Mouse (Mus musculus) forebrain, embryonic 12.5 days (tissue): ENCODE measurements around the gene Dhx40. TPM values are rescaled to one million over a fixed set of nuclear protein-coding genes. Genes with fewer than 3 reads are reported as not detected.
"Not testable (repeated sequence)": the region's sequence is repeated elsewhere in the genome, so short reads cannot be mapped to it uniquely, and the experiment has no call there.

Experiments used
- ATAC-seq: fragments of 200-750 bp; cut with Nextera tagmentation; 2 replicates; pipeline ENCODE4 v1.8.0; 2017; ENCODE audit warnings: moderate TSS enrichment; ENCODE audit not compliant: low FRiP score
- H3K27ac ChIP-seq: fragments of 300-500 bp; sonication (generic); 2 replicates; pipeline ENCODE4 v1.5.1; 2016; ENCODE audit warnings: mild to moderate bottlenecking
- H3K27me3 ChIP-seq: fragments of 300-500 bp; sonication (generic); 2 replicates; pipeline ENCODE4 v1.6.1; 2016; ENCODE audit warnings: mild to moderate bottlenecking
- H3K36me3 ChIP-seq: fragments of 300-500 bp; sonication (generic); replicated peaks from 2 replicates; pipeline ENCODE4 v1.6.1; 2016; ENCODE audit warnings: mild to moderate bottlenecking
- H3K4me1 ChIP-seq: fragments of 300-500 bp; sonication (generic); 2 replicates; pipeline ENCODE4 v1.6.1; 2016
- H3K4me2 ChIP-seq: fragments of 300-500 bp; sonication (generic); 2 replicates; pipeline ENCODE4 v1.6.1; 2016; ENCODE audit warnings: mild to moderate bottlenecking, moderate library complexity
- H3K4me3 ChIP-seq: fragments of 300-500 bp; sonication (generic); replicated peaks from 2 replicates; pipeline ENCODE4 v1.5.1; 2016; ENCODE audit warnings: mild to moderate bottlenecking
- H3K9ac ChIP-seq: fragments of 300-500 bp; sonication (generic); 2 replicates; pipeline ENCODE4 v1.6.1; 2016; ENCODE audit warnings: mild to moderate bottlenecking
- H3K9me3 ChIP-seq: fragments of 300-500 bp; sonication (generic); 2 replicates; pipeline ENCODE4 v1.6.1; 2016
- WGBS: fragments of 180-500 bp; shearing (Covaris S2); methylation state at CpG from one replicate; pipeline ENCODE4 v1.1.7; 2016; 5-methylcytosine and 5-hydroxymethylcytosine counted together
- polyA plus RNA-seq: library from polyadenylated mRNA; unstranded; fragments of >200 nt; fragmentation: Nextera tagmentation; extraction: Ambion mirVana; gene quantifications from 2 replicates; pipeline ENCODE4 v1.2.1, GENCODE M21; 2016

Gene Dhx40
- polyA plus RNA-seq, 1 experiment from 2014 or later, result 44.0 TPM

GRCm38 (mm10) chr11:86738956-86739355, 68.6 kb downstream of the Dhx40 start:
- Histone ChIP-seq H3K27me3 (no peaks in the 10 kb centered on the region), H3K4me3 (no peak overlapping the region), H3K27ac (no peak overlapping the region), H3K36me3 (no peaks in the 10 kb centered on the region), H3K4me2 (no peak overlapping the region), H3K4me1 (no peaks in the 10 kb centered on the region), H3K9me3 (no peaks in the 10 kb centered on the region), H3K9ac (no peak overlapping the region)
- ATAC-seq, result no peak
- WGBS, result 100% methylated on average over 1 of the region's 1 CpGs

DNA sequence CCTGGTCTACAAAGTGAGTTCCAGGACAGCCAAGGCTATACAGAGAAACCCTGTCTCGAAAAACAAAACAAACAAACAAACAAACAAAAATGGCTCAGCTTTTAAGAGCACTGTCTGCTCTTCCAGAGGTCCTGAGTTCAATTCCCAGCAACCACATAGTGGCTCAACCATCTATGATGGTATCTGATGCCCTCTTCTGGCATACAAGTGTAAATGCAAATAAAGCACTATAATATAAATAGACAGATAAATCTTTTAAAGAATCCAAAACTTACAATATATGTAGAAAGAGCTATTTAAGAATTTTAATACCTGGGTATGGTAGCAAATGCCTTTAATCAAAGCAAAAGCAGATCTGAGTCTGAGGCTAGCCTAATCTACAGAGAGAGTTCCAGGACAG, 69.2 kb downstream of the Dhx40 start:
- not testable (repeated sequence) for H3K27ac ChIP-seq, ATAC-seq, H3K4me1 ChIP-seq, H3K27me3 ChIP-seq, H3K4me3 ChIP-seq, H3K9me3 ChIP-seq, H3K4me2 ChIP-seq, H3K9ac ChIP-seq, H3K36me3 ChIP-seq
- 96% methylated on average over 1 of the region's 1 CpGs for WGBS

DNA sequence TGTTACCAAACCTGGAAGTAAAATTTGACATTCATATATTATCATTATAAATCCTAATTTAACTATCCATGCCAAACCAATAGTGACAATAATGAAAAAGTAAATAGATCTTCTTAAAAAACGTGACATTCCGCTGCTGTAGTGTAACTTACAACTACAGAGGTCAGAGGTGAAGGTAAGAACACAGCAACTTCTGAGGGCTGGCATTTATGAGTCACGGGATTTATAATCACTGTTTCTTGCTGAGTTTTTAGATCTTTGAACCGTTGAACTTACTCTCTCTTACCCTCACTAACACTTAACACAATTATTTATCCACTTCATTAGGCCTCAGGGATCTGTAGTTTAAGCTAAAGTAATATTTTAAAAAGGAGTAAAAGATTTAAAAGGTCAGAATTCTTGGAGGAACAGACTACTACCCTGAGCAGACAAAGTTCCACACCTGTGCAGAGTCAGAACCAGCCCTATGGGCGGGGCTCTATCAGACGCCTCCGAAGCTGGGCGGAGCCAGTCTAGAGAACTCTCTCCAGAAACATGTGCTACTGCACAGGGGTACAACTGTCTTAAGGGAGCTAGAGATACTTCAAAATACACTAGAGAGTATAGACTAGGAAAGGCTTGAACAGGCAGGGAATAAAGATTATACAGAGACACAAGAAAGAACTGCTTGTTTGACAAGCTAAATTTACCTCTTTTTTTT, 70.1 kb downstream of the Dhx40 start:
- Histone ChIP-seq H3K4me3 (no peak overlapping the region), H3K27ac (no peak overlapping the region), H3K4me1 (no peaks in the 10 kb centered on the region), H3K27me3 (no peaks in the 10 kb centered on the region), H3K36me3 (0 out of 2 replicates have a peak, but pooled peaks cover 10% of the 10 kb centered on the region), H3K9me3 (no peaks in the 10 kb centered on the region), H3K9ac (no peak overlapping the region), H3K4me2 (no peak overlapping the region)
- no peak for ATAC-seq
- 88% methylated on average over 8 of the region's 8 CpGs for WGBS

DNA sequence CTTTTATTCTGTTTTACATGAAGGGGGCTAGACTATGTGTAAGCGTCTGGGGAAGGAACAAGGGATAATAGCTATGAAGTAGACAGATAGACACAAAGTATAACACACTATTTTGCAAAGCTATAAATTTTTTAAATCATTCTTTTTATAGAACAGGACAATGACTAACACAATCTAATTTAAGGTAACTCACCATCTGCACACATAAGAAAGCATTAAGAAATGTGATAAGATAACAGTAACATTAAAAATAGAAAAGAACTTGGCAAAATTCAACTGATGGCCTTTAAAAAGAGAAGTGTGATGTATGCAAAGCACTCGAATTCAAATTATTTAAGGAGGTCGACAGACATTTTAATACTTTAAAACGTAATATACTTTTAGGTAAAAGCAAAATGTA, 72.6 kb downstream of the Dhx40 start:
- WGBS, result 95% methylated on average over 4 of the region's 4 CpGs
- no peaks in the 10 kb centered on the region for H3K9me3 ChIP-seq
- H3K36me3 ChIP-seq, result peaks cover 21% of the 10 kb centered on the region; the same call in 1 of the 2 replicates
- no peak overlapping the region for H3K4me2 ChIP-seq
- no peaks in the 10 kb centered on the region for H3K27me3 ChIP-seq
- no peak overlapping the region for H3K27ac ChIP-seq
- H3K4me1 ChIP-seq, result no peaks in the 10 kb centered on the region
- H3K9ac ChIP-seq, result no peak overlapping the region
- no peak overlapping the region for H3K4me3 ChIP-seq
- no peak for ATAC-seq

GRCm38 (mm10) chr11:86734241-86734939, 73.2 kb downstream of the Dhx40 start:
- Histone ChIP-seq H3K27me3 (no peaks in the 10 kb centered on the region), H3K4me2 (no peak overlapping the region), H3K4me1 (no peaks in the 10 kb centered on the region), H3K36me3 (peaks cover 23% of the 10 kb centered on the region), H3K9ac (no peak overlapping the region), H3K27ac (no peak overlapping the region), H3K4me3 (no peak overlapping the region), H3K9me3 (no peaks in the 10 kb centered on the region)
- no peak for ATAC-seq
- 77% methylated on average over 10 of the region's 10 CpGs for WGBS

DNA sequence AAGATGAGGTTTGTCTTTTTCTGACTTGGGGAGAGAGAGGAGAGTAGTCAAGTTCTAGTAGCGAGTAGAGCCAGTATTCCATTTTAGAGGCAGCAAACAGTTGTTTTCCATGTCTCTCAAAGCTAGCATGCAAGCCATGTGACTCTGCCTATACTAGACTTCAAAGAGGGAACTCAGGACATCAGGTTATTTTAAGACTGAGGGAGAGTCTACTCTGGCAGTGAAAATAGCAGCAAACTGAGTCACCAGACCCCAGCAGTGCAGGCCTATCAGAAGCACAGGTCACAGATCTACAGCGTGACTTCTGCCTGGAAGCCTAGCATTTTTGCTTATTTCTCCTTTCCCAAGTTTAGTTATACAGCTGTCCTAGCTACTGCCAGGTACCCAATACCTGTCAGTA, 76.1 kb downstream of the Dhx40 start:
- no peak overlapping the region for H3K27ac ChIP-seq
- no peak for ATAC-seq
- 93% methylated on average over 2 of the region's 2 CpGs for WGBS
- peaks cover 39% of the 10 kb centered on the region for H3K36me3 ChIP-seq
- H3K4me1 ChIP-seq, result no peaks in the 10 kb centered on the region
- H3K4me3 ChIP-seq, result no peak overlapping the region
- H3K4me2 ChIP-seq, result no peak overlapping the region
- no peaks in the 10 kb centered on the region for H3K9me3 ChIP-seq
- no peak overlapping the region for H3K9ac ChIP-seq
- no peaks in the 10 kb centered on the region for H3K27me3 ChIP-seq

- no peak for ATAC-seq
Observed at GRCm38 (mm10) chr11:86725607-86726006, 81.9 kb downstream of the Dhx40 start.

GRCm38 (mm10) chr11:86724982-86725381, 82.6 kb downstream of the Dhx40 start:
- no peak overlapping the region for H3K4me2 ChIP-seq
- no peaks in the 10 kb centered on the region for H3K9me3 ChIP-seq
- H3K27me3 ChIP-seq, result no peaks in the 10 kb centered on the region
- no peak for ATAC-seq
- no peaks in the 10 kb centered on the region for H3K4me1 ChIP-seq
- H3K9ac ChIP-seq, result no peak overlapping the region
- no peak overlapping the region for H3K27ac ChIP-seq
- no peak overlapping the region for H3K4me3 ChIP-seq
- peaks cover 58% of the 10 kb centered on the region for H3K36me3 ChIP-seq
- 95% methylated on average over 7 of the region's 7 CpGs for WGBS

More at GRCm38 (mm10) chr11:86725607-86726006, 81.9 kb downstream of the Dhx40 start:
- Histone ChIP-seq H3K9me3 (no peaks in the 10 kb centered on the region), H3K36me3 (peaks cover 52% of the 10 kb centered on the region), H3K9ac (no peak overlapping the region), H3K4me3 (no peak overlapping the region), H3K27ac (no peak overlapping the region), H3K4me1 (no peaks in the 10 kb centered on the region), H3K4me2 (no peak overlapping the region), H3K27me3 (no peaks in the 10 kb centered on the region)

GRCm38 (mm10) chr11:86724004-86724403, 83.5 kb downstream of the Dhx40 start:
- 92% methylated on average over 3 of the region's 3 CpGs for WGBS
- no peak for ATAC-seq
- Histone ChIP-seq H3K9ac (no peak overlapping the region), H3K4me3 (no peak overlapping the region), H3K4me2 (no peak overlapping the region), H3K27me3 (no peaks in the 10 kb centered on the region), H3K9me3 (no peaks in the 10 kb centered on the region), H3K36me3 (peaks cover 61% of the 10 kb centered on the region), H3K4me1 (no peaks in the 10 kb centered on the region), H3K27ac (no peak overlapping the region)

DNA sequence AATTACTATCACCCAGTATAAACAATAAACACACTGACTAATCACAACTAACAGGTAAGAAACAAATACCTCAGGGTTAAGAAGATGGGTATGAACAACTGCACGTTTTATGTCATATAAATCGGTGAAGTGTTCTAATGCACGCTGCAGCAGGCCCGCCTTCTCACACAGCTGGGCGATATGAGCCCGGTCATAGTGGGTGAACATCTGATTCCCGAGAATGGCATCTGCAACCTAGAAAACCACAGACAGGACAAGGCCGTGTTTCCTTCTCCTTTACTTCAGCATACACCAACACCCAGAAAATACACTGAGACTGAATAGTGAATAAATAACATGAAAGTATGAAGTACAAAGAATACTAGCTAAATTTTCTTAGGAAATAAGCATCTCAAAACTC, 88.2 kb downstream of the Dhx40 start:
- no peak overlapping the region for H3K9ac ChIP-seq
- H3K4me2 ChIP-seq, result no peak overlapping the region
- WGBS, result 94% methylated on average over 8 of the region's 8 CpGs
- no peak overlapping the region for H3K4me3 ChIP-seq
- H3K4me1 ChIP-seq, result no peaks in the 10 kb centered on the region
- ATAC-seq, result no peak
- no peaks in the 10 kb centered on the region for H3K9me3 ChIP-seq
- no peaks in the 10 kb centered on the region for H3K27me3 ChIP-seq
- peaks cover 63% of the 10 kb centered on the region for H3K36me3 ChIP-seq
- H3K27ac ChIP-seq, result no peak overlapping the region

Other genes with a start within 250 kb of the Dhx40 start
- gene Vmp1, start 123.9 kb downstream of the Dhx40 start, polyA plus RNA-seq, result 83.1 and 86.8 TPM in 2 replicates
- gene Ptrh2, start 123.8 kb downstream of the Dhx40 start, polyA plus RNA-seq, result 40.5 and 40.9 TPM in 2 replicates
- gene Cltc, start 50.2 kb downstream of the Dhx40 start, polyA plus RNA-seq, result 159 and 167 TPM in 2 replicates
- 8.1 and 8.3 TPM in 2 replicates for gene Ypel2, start 186.0 kb upstream of the Dhx40 start, polyA plus RNA-seq